Mouse (Mus musculus) skeletal muscle tissue, adult 2 months (tissue): ENCODE results near the gene Fkbp6.
A peak's percentile ranks its signal among the peaks of the same experiment; 100 is the strongest.
"Not testable (repeated sequence)": the region's sequence is repeated elsewhere in the genome, so short reads cannot be mapped to it uniquely, and the experiment has no call there.

Experiments used
- DNase-seq: peaks from one replicate; pipeline ENCODE4 v3.0.0-alpha.2; 2012; ENCODE audit warnings: low read depth, low spot score

Gene Fkbp6

GRCm38 (mm10) chr5:135349862-135350261, at the start of gene Fkbp6:
Gene Fkbp6, minus strand, starts transcription at chr5:135350044.
- DNase-seq, result no peak

- no peak for DNase-seq
Measured at GRCm38 (mm10) chr5:135399382-135399781, 49.5 kb upstream of the Fkbp6 start.

GRCm38 (mm10) chr5:135395826-135396225, 46.0 kb upstream of the Fkbp6 start:
- DNase-seq, result no peak

- DNase-seq, result peak; percentile 75
Measured at GRCm38 (mm10) chr5:135394004-135394823, 44.4 kb upstream of the Fkbp6 start, which contains the start of gene Pom121. Gene Pom121, minus strand, starts transcription at chr5:135394546.

GRCm38 (mm10) chr5:135383771-135384170, 33.9 kb upstream of the Fkbp6 start:
- no peak for DNase-seq

- no peak for DNase-seq
Measured at GRCm38 (mm10) chr5:135382746-135383145, 32.9 kb upstream of the Fkbp6 start.

- no peak for DNase-seq
Measured at GRCm38 (mm10) chr5:135381356-135381925, 31.6 kb upstream of the Fkbp6 start.

- no peak for DNase-seq
Measured at GRCm38 (mm10) chr5:135380681-135381080, 30.8 kb upstream of the Fkbp6 start.

- no peak for DNase-seq
Measured at GRCm38 (mm10) chr5:135376341-135376740, 26.5 kb upstream of the Fkbp6 start.

GRCm38 (mm10) chr5:135375167-135375566, 25.3 kb upstream of the Fkbp6 start:
- DNase-seq, result no peak

- DNase-seq, result no peak
Measured at GRCm38 (mm10) chr5:135373601-135374000, 23.8 kb upstream of the Fkbp6 start.

- DNase-seq, result no peak
Measured at GRCm38 (mm10) chr5:135371195-135371594, 21.4 kb upstream of the Fkbp6 start.

GRCm38 (mm10) chr5:135369787-135370654, 20.2 kb upstream of the Fkbp6 start, which contains the start of gene Nsun5:
Gene Nsun5, plus strand, starts transcription at chr5:135369953.
- peak; percentile 93 for DNase-seq

GRCm38 (mm10) chr5:135369196-135369595, 19.4 kb upstream of the Fkbp6 start:
- not testable (repeated sequence) for DNase-seq

GRCm38 (mm10) chr5:135368312-135368711, 18.5 kb upstream of the Fkbp6 start:
- DNase-seq, result no peak

GRCm38 (mm10) chr5:135367841-135368240, 18.0 kb upstream of the Fkbp6 start:
- no peak for DNase-seq

- DNase-seq, result no peak
Measured at GRCm38 (mm10) chr5:135363540-135363939, 13.7 kb upstream of the Fkbp6 start.

- no peak for DNase-seq
Measured at GRCm38 (mm10) chr5:135362572-135362971, 12.7 kb upstream of the Fkbp6 start.

- DNase-seq, result no peak
Measured at GRCm38 (mm10) chr5:135359772-135360171, 9.9 kb upstream of the Fkbp6 start.

- no peak for DNase-seq
Measured at GRCm38 (mm10) chr5:135357556-135357955, 7.7 kb upstream of the Fkbp6 start.

- no peak for DNase-seq
Measured at GRCm38 (mm10) chr5:135356090-135356489, 6.2 kb upstream of the Fkbp6 start.

- DNase-seq, result no peak
Measured at GRCm38 (mm10) chr5:135353564-135353963, 3.7 kb upstream of the Fkbp6 start.
